Mouse (Mus musculus) neural tube, embryonic 12.5 days (tissue): ENCODE data around the gene Dnajb13. TPM values are rescaled to one million over a fixed set of nuclear protein-coding genes. Genes with fewer than 3 reads are reported as not detected.

Experiments used
- ATAC-seq: fragments of 200-750 bp; cut with Nextera tagmentation; 2 replicates; pipeline ENCODE4 v1.8.0; 2017; ENCODE audit warnings: low read depth, mild to moderate bottlenecking, moderate TSS enrichment, moderate library complexity; ENCODE audit not compliant: low FRiP score
- H3K27ac ChIP-seq: fragments of 300-500 bp; sonication (generic); 2 replicates; pipeline ENCODE4 v1.5.1; 2016
- H3K27me3 ChIP-seq: fragments of 300-500 bp; sonication (generic); replicated peaks from 2 replicates; pipeline ENCODE4 v1.6.1; 2016; ENCODE audit warnings: mild to moderate bottlenecking
- H3K36me3 ChIP-seq: fragments of 300-500 bp; sonication (generic); 2 replicates; pipeline ENCODE4 v1.6.1; 2016; ENCODE audit warnings: mild to moderate bottlenecking
- H3K4me1 ChIP-seq: fragments of 300-500 bp; sonication (generic); 2 replicates; pipeline ENCODE4 v1.6.1; 2016
- H3K4me2 ChIP-seq: fragments of 300-500 bp; sonication (generic); replicated peaks from 2 replicates; pipeline ENCODE4 v1.6.1; 2016; ENCODE audit warnings: mild to moderate bottlenecking
- H3K4me3 ChIP-seq: fragments of 300-500 bp; sonication (generic); 2 replicates; pipeline ENCODE4 v1.5.1; 2016
- H3K9ac ChIP-seq: fragments of 300-500 bp; sonication (generic); 2 replicates; pipeline ENCODE4 v1.6.1; 2016; ENCODE audit warnings: mild to moderate bottlenecking
- H3K9me3 ChIP-seq: fragments of 300-500 bp; sonication (generic); 2 replicates; pipeline ENCODE4 v1.6.1; 2016; ENCODE audit warnings: mild to moderate bottlenecking
- WGBS: fragments of 180-500 bp; shearing (Covaris S2); methylation state at CpG from one replicate; pipeline ENCODE4 v1.1.7; 2016; 5-methylcytosine and 5-hydroxymethylcytosine counted together
- polyA plus RNA-seq: library from polyadenylated mRNA; unstranded; fragments of >200 nt; fragmentation: Nextera tagmentation; extraction: Ambion mirVana; gene quantifications from 2 replicates; pipeline ENCODE4 v1.2.1, GENCODE M21; 2016

The Dnajb13 gene
- 0.56 and 0.78 TPM in 2 replicates for polyA plus RNA-seq

DNA sequence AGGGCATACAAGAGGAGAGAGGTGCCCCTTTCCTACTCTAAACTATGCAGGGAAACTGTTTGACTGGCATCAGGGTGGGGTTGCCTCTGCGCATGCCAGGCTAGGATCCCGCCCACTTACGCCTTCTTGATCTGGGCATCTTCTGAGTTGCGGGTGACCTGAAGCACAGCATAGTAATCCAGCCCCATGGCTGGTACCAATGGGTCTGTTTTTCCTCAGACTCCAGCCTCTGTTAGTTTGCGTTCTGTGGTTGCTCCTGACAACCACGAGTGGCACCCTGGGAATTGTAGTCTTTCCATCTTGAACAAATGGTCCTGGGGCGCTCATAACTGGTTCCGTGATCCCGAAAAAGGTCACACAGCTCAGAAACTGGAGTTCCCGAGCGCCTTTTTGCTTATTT is at the start of gene Dnajb13:
Gene Dnajb13 (minus strand): TSS at position 388 of the 400 bp plus-strand sequence.
- Histone ChIP-seq H3K27me3 (no peaks in the 10 kb centered on the region), H3K36me3 (no peaks in the 10 kb centered on the region), H3K27ac (no peak within 1 kb of the TSS), H3K4me3 (no peak within 1 kb of the TSS), H3K4me2 (no peak within 1 kb of the TSS; the same call in 1 of the 2 replicates), H3K4me1 (0 out of 2 replicates have a peak, but pooled peaks cover 3% of the 10 kb centered on the region), H3K9me3 (no peaks in the 10 kb centered on the region), H3K9ac (no peak within 1 kb of the TSS)
- 50% methylated on average over 11 of the region's 11 CpGs for WGBS
- 0 out of 2 replicates have a peak, but pooled peaks have one; percentile 7 for ATAC-seq

- Histone ChIP-seq H3K36me3 (peaks cover 3% of the 10 kb centered on the region; the same call in 1 of the 2 replicates), H3K4me3 (no peak overlapping the region), H3K27me3 (no peaks in the 10 kb centered on the region), H3K9me3 (no peaks in the 10 kb centered on the region), H3K4me1 (no peaks in the 10 kb centered on the region), H3K27ac (no peak overlapping the region), H3K9ac (no peak overlapping the region), H3K4me2 (no peak overlapping the region)
- no peak for ATAC-seq
- 79% methylated on average over 11 of the region's 11 CpGs for WGBS
Observed at GRCm38 (mm10) chr7:100561861-100562587, 47.3 kb upstream of the Dnajb13 start.

GRCm38 (mm10) chr7:100559331-100559730 is 44.6 kb upstream of the Dnajb13 start:
- Histone ChIP-seq H3K27ac (no peak overlapping the region), H3K4me3 (no peak overlapping the region), H3K27me3 (no peaks in the 10 kb centered on the region), H3K36me3 (no peaks in the 10 kb centered on the region), H3K4me2 (no peak overlapping the region), H3K4me1 (peaks cover 5% of the 10 kb centered on the region), H3K9ac (no peak overlapping the region), H3K9me3 (no peaks in the 10 kb centered on the region)
- ATAC-seq, result no peak
- 85% methylated on average over 4 of the region's 4 CpGs for WGBS

DNA sequence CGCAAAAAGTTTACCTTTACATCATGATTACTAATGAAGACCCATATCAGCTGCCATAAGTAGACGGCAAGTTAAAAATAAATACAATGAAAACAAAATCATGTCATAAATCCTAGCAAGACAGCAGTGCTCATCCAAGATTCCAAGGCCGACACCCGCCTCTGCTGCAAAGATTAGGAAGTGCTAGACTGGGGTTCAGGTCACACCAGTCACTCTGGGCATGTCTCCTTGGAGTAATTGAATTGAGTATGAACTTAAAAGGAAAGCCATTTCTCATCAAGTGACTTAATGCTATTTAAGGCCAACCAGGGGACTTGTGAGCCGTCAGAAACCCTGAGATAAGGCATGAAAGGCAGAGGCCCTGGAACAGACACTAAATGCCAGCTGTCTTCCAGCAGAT is 42.5 kb upstream of the Dnajb13 start:
- Histone ChIP-seq H3K4me2 (no peak overlapping the region), H3K27ac (no peak overlapping the region), H3K9me3 (no peaks in the 10 kb centered on the region), H3K27me3 (no peaks in the 10 kb centered on the region), H3K36me3 (no peaks in the 10 kb centered on the region; the same call in 1 of the 2 replicates), H3K9ac (no peak overlapping the region), H3K4me1 (peaks cover 5% of the 10 kb centered on the region), H3K4me3 (no peak overlapping the region)
- ATAC-seq, result no peak
- WGBS, result 83% methylated on average over 5 of the region's 5 CpGs

DNA sequence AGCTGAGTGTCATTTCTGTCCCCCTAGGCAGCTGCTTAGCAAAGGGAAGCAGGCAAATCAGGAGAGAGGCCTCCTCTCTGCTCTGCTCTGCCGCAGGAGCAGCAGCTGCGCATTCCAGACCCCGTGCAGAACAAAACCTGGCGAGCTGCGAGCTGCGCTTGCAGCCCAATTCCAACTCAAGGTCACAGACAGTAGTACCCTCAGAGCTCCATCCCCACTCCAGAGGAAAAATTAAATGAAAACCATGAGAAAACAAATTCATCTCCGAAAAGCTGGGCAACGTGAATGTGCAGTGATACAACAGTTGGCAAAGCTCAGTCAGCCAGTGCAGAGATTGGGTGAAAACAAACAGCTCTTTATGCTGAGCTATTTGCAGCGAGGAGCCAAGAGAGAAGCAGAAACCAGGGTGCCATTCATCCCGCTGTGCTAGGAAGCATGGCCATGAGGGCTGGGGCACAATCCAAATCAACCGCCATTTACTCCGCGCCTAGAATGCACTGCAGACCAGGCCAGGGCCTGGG is 40.7 kb upstream of the Dnajb13 start:
- H3K9me3 ChIP-seq, result no peaks in the 10 kb centered on the region
- WGBS, result 26% methylated on average over 13 of the region's 13 CpGs

GRCm38 (mm10) chr7:100554939-100555338 is 40.2 kb upstream of the Dnajb13 start:
- Histone ChIP-seq H3K4me3 (no peak overlapping the region), H3K9me3 (no peaks in the 10 kb centered on the region), H3K27ac (no peak overlapping the region), H3K9ac (no peak overlapping the region), H3K4me2 (no peak overlapping the region), H3K4me1 (peaks cover 5% of the 10 kb centered on the region), H3K27me3 (no peaks in the 10 kb centered on the region), H3K36me3 (no peaks in the 10 kb centered on the region; the same call in 1 of the 2 replicates)
- no peak for ATAC-seq
- WGBS, result 66% methylated on average over 5 of the region's 5 CpGs

More for the DNA sequence above, 40.7 kb upstream of the Dnajb13 start:
- Histone ChIP-seq H3K4me1 (peaks cover 5% of the 10 kb centered on the region), H3K9ac (no peak overlapping the region), H3K36me3 (no peaks in the 10 kb centered on the region; the same call in 1 of the 2 replicates), H3K4me2 (peak overlapping the region; percentile 24), H3K27me3 (no peaks in the 10 kb centered on the region), H3K27ac (peak overlapping the region; percentile 38), H3K4me3 (no peak overlapping the region)
- ATAC-seq, result peak; percentile 78

- no peak overlapping the region for H3K4me2 ChIP-seq
- no peak overlapping the region for H3K4me3 ChIP-seq
- H3K36me3 ChIP-seq, result peaks cover 9% of the 10 kb centered on the region; the same call in 1 of the 2 replicates
- peaks cover 2% of the 10 kb centered on the region for H3K4me1 ChIP-seq
- no peak overlapping the region for H3K27ac ChIP-seq
- H3K9ac ChIP-seq, result no peak overlapping the region
- no peaks in the 10 kb centered on the region for H3K9me3 ChIP-seq
- no peak for ATAC-seq
- 68% methylated on average over 5 of the region's 5 CpGs for WGBS
- H3K27me3 ChIP-seq, result no peaks in the 10 kb centered on the region
Observed at GRCm38 (mm10) chr7:100550338-100551007, 35.7 kb upstream of the Dnajb13 start.

DNA sequence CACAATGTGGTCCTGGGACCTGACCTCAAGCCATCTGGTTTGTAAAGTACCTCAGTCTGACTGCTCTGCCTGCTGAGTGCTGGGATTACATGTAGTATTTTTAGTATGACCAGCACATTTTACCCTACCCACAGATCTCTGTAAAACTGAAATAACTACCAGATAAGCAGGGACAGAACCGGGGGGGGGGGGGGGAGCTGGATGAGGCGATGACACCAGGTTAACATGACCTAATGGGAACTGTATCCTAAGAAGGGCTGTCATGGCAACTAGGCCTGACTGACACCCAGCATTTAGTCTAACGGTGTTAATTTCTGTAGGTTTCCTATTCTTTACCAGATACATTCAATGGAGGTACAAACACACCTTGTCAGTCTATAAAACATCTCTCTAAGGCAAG is 35.0 kb upstream of the Dnajb13 start:
- H3K27ac ChIP-seq, result no peak overlapping the region
- H3K27me3 ChIP-seq, result no peaks in the 10 kb centered on the region
- H3K9ac ChIP-seq, result no peak overlapping the region
- H3K4me2 ChIP-seq, result no peak overlapping the region
- 94% methylated on average over 3 of the region's 3 CpGs for WGBS
- no peaks in the 10 kb centered on the region for H3K9me3 ChIP-seq
- H3K36me3 ChIP-seq, result peaks cover 9% of the 10 kb centered on the region; the same call in 1 of the 2 replicates
- no peaks in the 10 kb centered on the region for H3K4me1 ChIP-seq
- H3K4me3 ChIP-seq, result no peak overlapping the region
- ATAC-seq, result no peak

DNA sequence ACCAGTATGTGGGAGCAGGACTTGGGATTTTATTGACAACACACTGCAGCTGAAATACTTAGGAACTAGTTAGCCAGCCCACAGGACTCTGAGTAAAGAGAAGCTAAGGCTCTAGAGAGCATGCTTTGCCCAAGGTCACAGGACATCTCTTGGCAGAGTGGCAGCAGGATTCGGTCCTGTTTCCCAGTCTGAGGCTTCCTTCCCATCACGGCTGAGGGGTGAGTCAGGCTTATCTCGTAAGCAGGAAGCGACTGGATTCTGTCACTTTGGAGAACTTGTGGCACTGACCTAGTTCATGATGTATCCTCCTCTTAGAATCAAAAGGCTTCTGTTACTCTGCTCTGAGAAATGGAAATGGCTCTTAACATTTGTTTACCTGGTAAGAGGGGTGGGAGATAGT is 32.9 kb upstream of the Dnajb13 start:
- ATAC-seq, result no peak
- no peaks in the 10 kb centered on the region for H3K9me3 ChIP-seq

GRCm38 (mm10) chr7:100544437-100544836 is 29.7 kb upstream of the Dnajb13 start:
- no peaks in the 10 kb centered on the region for H3K9me3 ChIP-seq
- H3K4me1 ChIP-seq, result no peaks in the 10 kb centered on the region
- no peaks in the 10 kb centered on the region for H3K27me3 ChIP-seq
- H3K36me3 ChIP-seq, result peaks cover 20% of the 10 kb centered on the region
- H3K9ac ChIP-seq, result no peak overlapping the region
- 83% methylated on average over 1 of the region's 1 CpGs for WGBS
- no peak overlapping the region for H3K4me3 ChIP-seq
- no peak overlapping the region for H3K27ac ChIP-seq
- no peak overlapping the region for H3K4me2 ChIP-seq
- ATAC-seq, result no peak

More for the DNA sequence above, 32.9 kb upstream of the Dnajb13 start:
- Histone ChIP-seq H3K4me3 (no peak overlapping the region), H3K36me3 (peaks cover 9% of the 10 kb centered on the region; the same call in 1 of the 2 replicates), H3K4me1 (no peaks in the 10 kb centered on the region), H3K4me2 (no peak overlapping the region), H3K27ac (no peak overlapping the region), H3K9ac (no peak overlapping the region), H3K27me3 (no peaks in the 10 kb centered on the region)
- 87% methylated on average over 4 of the region's 4 CpGs for WGBS

- Histone ChIP-seq H3K9me3 (no peaks in the 10 kb centered on the region), H3K4me2 (no peak overlapping the region), H3K27ac (no peak overlapping the region), H3K36me3 (peaks cover 18% of the 10 kb centered on the region), H3K4me3 (no peak overlapping the region), H3K4me1 (peaks cover 10% of the 10 kb centered on the region), H3K9ac (no peak overlapping the region), H3K27me3 (no peaks in the 10 kb centered on the region)
- 93% methylated on average over 9 of the region's 9 CpGs for WGBS
- ATAC-seq, result no peak
Observed at GRCm38 (mm10) chr7:100539516-100539915, 24.8 kb upstream of the Dnajb13 start.

- no peaks in the 10 kb centered on the region for H3K9me3 ChIP-seq
- H3K27ac ChIP-seq, result no peak overlapping the region
- peaks cover 10% of the 10 kb centered on the region for H3K4me1 ChIP-seq
- no peak for ATAC-seq
- peak overlapping the region; percentile 66 for H3K9ac ChIP-seq
- peaks cover 18% of the 10 kb centered on the region for H3K36me3 ChIP-seq
- H3K4me2 ChIP-seq, result peak overlapping the region; percentile 56
- WGBS, result 33% methylated on average over 7 of the region's 7 CpGs
- H3K4me3 ChIP-seq, result peak overlapping the region; percentile 58
- H3K27me3 ChIP-seq, result no peaks in the 10 kb centered on the region
Observed at GRCm38 (mm10) chr7:100537519-100537902, 22.8 kb upstream of the Dnajb13 start.
